Mouse (Mus musculus) MEL (cell line): ENCODE measurements around the gene Tsacc. TPM values are rescaled to one million over a fixed set of nuclear protein-coding genes. Genes with fewer than 3 reads are reported as not detected.

Experiments used
- DNase-seq: peaks from one replicate; pipeline ENCODE4 v3.0.0; 2011; ENCODE audit warnings: low read depth, low spot score
- H3K27ac ChIP-seq: 2 replicates; pipeline ENCODE4 v1.5.1; 2012; ENCODE audit warnings: low read depth, mild to moderate bottlenecking, control low read depth, low read length, moderate library complexity; ENCODE audit not compliant: control insufficient read depth
- H3K27me3 ChIP-seq, 2 experiments: fragments of 150-350 bp in 1 of 2; sonication (generic) in 1 of 2; 2 replicates each; pipeline ENCODE4 v1.6.1; 2012; ENCODE audit warnings: low read length in 2 of 2, mild to moderate bottlenecking in 2 of 2, improper control_type of control experiment in 1 of 2, moderate library complexity in 1 of 2; ENCODE audit not compliant: insufficient read depth in 2 of 2, control insufficient read depth in 1 of 2
- H3K36me3 ChIP-seq, 2 experiments: 2 replicates each; pipeline ENCODE4 v1.6.1; 2012 to 2014; ENCODE audit warnings: low read length in 2 of 2, improper control_type of control experiment in 1 of 2, inconsistent platforms in 1 of 2, mild to moderate bottlenecking in 1 of 2; ENCODE audit not compliant: insufficient read depth in 2 of 2, control insufficient read depth in 1 of 2
- H3K4me1 ChIP-seq, 2 experiments: fragments of 150-350 bp in 1 of 2; sonication (generic) in 1 of 2; 2 replicates each; pipeline ENCODE4 v1.6.1; 2012; ENCODE audit warnings: low read length in 2 of 2, improper control_type of control experiment in 1 of 2, mild to moderate bottlenecking in 1 of 2; ENCODE audit not compliant: insufficient read depth in 2 of 2, control insufficient read depth in 1 of 2
- H3K4me3 ChIP-seq, 2 experiments: fragments of 150-350 bp in 1 of 2; sonication (generic) in 1 of 2; 2 replicates each; pipeline ENCODE4 v1.5.1; 2012; ENCODE audit warnings: low read depth in 2 of 2, low read length in 2 of 2, mild to moderate bottlenecking in 2 of 2, moderate library complexity in 2 of 2, control low read depth in 1 of 2, improper control_type of control experiment in 1 of 2; ENCODE audit not compliant: control insufficient read depth in 1 of 2, insufficient read depth in 1 of 2
- H3K79me2 ChIP-seq: 2 replicates; pipeline ENCODE4 v1.6.1; 2012; ENCODE audit warnings: mild to moderate bottlenecking, low read length, moderate library complexity; ENCODE audit not compliant: control insufficient read depth, poor library complexity, insufficient read depth
- H3K9ac ChIP-seq: 2 replicates; pipeline ENCODE4 v1.6.1; 2012; ENCODE audit warnings: low read depth, mild to moderate bottlenecking, control low read depth, low read length, moderate library complexity; ENCODE audit not compliant: control insufficient read depth, poor library complexity, severe bottlenecking
- H3K9me3 ChIP-seq: fragments of 150-350 bp; sonication (generic); replicated peaks from 2 replicates; pipeline ENCODE4 v1.6.1; 2012; ENCODE audit warnings: mild to moderate bottlenecking, low read length, improper control_type of control experiment, moderate library complexity; ENCODE audit not compliant: insufficient read depth
- BHLHE40 ChIP-seq: IDR thresholded peaks from 2 replicates; pipeline ENCODE4 v1.6.1; 2012; ENCODE audit warnings: low read depth, mild to moderate bottlenecking, inconsistent platforms, low read length, improper control_type of control experiment, borderline replicate concordance
- CHD1 ChIP-seq: IDR thresholded peaks from 2 replicates; pipeline ENCODE4 v1.6.1; 2012; ENCODE audit warnings: low read depth, mild to moderate bottlenecking, inconsistent platforms, low read length, improper control_type of control experiment
- CHD2 ChIP-seq: IDR thresholded peaks from 2 replicates; pipeline ENCODE4 v1.6.1; 2011; ENCODE audit warnings: low read length, improper control_type of control experiment
- CTCF ChIP-seq, 3 experiments: IDR thresholded peaks in 2 of 3; conservative IDR thresholded peaks in 1 of 3; 2 replicates each; pipeline ENCODE4 v1.5.1; 2011 to 2012; ENCODE audit warnings: low read length in 3 of 3, low read depth in 2 of 3, mild to moderate bottlenecking in 2 of 3, improper control_type of control experiment in 1 of 3, inconsistent platforms in 1 of 3, mixed read lengths in 1 of 3, moderate library complexity in 1 of 3; ENCODE audit not compliant: control insufficient read depth in 1 of 3, insufficient read depth in 1 of 3, poor library complexity in 1 of 3, severe bottlenecking in 1 of 3
- E2F4 ChIP-seq: IDR thresholded peaks from 2 replicates; pipeline ENCODE4 v1.6.1; 2011; ENCODE audit warnings: low read depth, low read length, improper control_type of control experiment, borderline replicate concordance
- EP300 ChIP-seq, 2 experiments: IDR thresholded peaks; 2 replicates each; pipeline ENCODE4 v1.6.1; 2011; ENCODE audit warnings: improper control_type of control experiment in 2 of 2, low read length in 2 of 2, low read depth in 1 of 2, mild to moderate bottlenecking in 1 of 2
- GABPA ChIP-seq: IDR thresholded peaks from 2 replicates; pipeline ENCODE4 v1.6.1; 2012; ENCODE audit warnings: low read depth, mild to moderate bottlenecking, inconsistent platforms, low read length, improper control_type of control experiment, moderate library complexity
- GATA1 ChIP-seq: IDR thresholded peaks from 2 replicates; pipeline ENCODE4 v1.6.1; 2011; ENCODE audit warnings: low read depth, low read length, improper control_type of control experiment
- HCFC1 ChIP-seq: IDR thresholded peaks from 2 replicates; pipeline ENCODE4 v1.6.1; 2012; ENCODE audit warnings: low read depth, mild to moderate bottlenecking, inconsistent platforms, low read length, improper control_type of control experiment, moderate library complexity
- JUND ChIP-seq: IDR thresholded peaks from 2 replicates; pipeline ENCODE4 v1.6.1; 2011; ENCODE audit warnings: low read depth, mild to moderate bottlenecking, improper control_type of control experiment, low read length
- KAT2A ChIP-seq: conservative IDR thresholded peaks from 2 replicates; pipeline ENCODE4 v1.6.1; 2012; ENCODE audit warnings: low read depth, low read length, improper control_type of control experiment, inconsistent platforms
- MAX ChIP-seq: IDR thresholded peaks from 2 replicates; pipeline ENCODE4 v1.6.1; 2011; ENCODE audit warnings: low read length, improper control_type of control experiment
- MAZ ChIP-seq: IDR thresholded peaks from 2 replicates; pipeline ENCODE4 v1.6.1; 2012; ENCODE audit warnings: low read depth, mild to moderate bottlenecking, inconsistent platforms, low read length, improper control_type of control experiment
- MEF2A ChIP-seq: IDR thresholded peaks from 2 replicates; pipeline ENCODE4 v1.6.1; 2014; ENCODE audit warnings: low read depth, mild to moderate bottlenecking, inconsistent platforms, low read length, improper control_type of control experiment; ENCODE audit not compliant: poor library complexity, insufficient replicate concordance, severe bottlenecking; ENCODE audit errors: extremely low read depth
- MXI1 ChIP-seq: IDR thresholded peaks from 2 replicates; pipeline ENCODE4 v1.6.1; 2011; ENCODE audit warnings: mild to moderate bottlenecking, low read depth, low read length, improper control_type of control experiment
- MYB ChIP-seq: IDR thresholded peaks from 2 replicates; pipeline ENCODE4 v1.6.1; 2011; ENCODE audit warnings: mild to moderate bottlenecking, low read depth, low read length, improper control_type of control experiment
- MYC ChIP-seq: IDR thresholded peaks from 2 replicates; pipeline ENCODE4 v1.6.1; 2011; ENCODE audit warnings: low read depth, mild to moderate bottlenecking, low read length, improper control_type of control experiment, moderate library complexity
- NELFE ChIP-seq: IDR thresholded peaks from 2 replicates; pipeline ENCODE4 v1.6.1; 2011; ENCODE audit warnings: low read depth, low read length, improper control_type of control experiment
- NRF1 ChIP-seq: IDR thresholded peaks from 2 replicates; pipeline ENCODE4 v1.6.1; 2014; ENCODE audit warnings: low read depth, mild to moderate bottlenecking, inconsistent platforms, low read length, improper control_type of control experiment, moderate library complexity; ENCODE audit not compliant: poor library complexity, insufficient read depth, severe bottlenecking
- POLR2A ChIP-seq, 2 experiments: IDR thresholded peaks; 2 replicates each; pipeline ENCODE4 v1.6.1; 2011 to 2012; ENCODE audit warnings: low read length in 2 of 2, mild to moderate bottlenecking in 2 of 2, control low read depth in 1 of 2, improper control_type of control experiment in 1 of 2, low read depth in 1 of 2, moderate library complexity in 1 of 2; ENCODE audit not compliant: control insufficient read depth in 1 of 2, insufficient read depth in 1 of 2, poor library complexity in 1 of 2
- POLR2AphosphoS2 ChIP-seq: IDR thresholded peaks from 2 replicates; pipeline ENCODE4 v1.6.1; 2011; ENCODE audit warnings: low read length, improper control_type of control experiment
- POLR2AphosphoS5 ChIP-seq: IDR thresholded peaks from 2 replicates; pipeline ENCODE4 v1.6.1; 2012; ENCODE audit warnings: low read depth, borderline replicate concordance, mild to moderate bottlenecking, inconsistent platforms, low read length, moderate library complexity, mixed read lengths
- RAD21 ChIP-seq: IDR thresholded peaks from 2 replicates; pipeline ENCODE4 v1.6.1; 2011; ENCODE audit warnings: mild to moderate bottlenecking, low read depth, low read length, improper control_type of control experiment
- RCOR1 ChIP-seq: IDR thresholded peaks from 2 replicates; pipeline ENCODE4 v1.6.1; 2012; ENCODE audit warnings: low read depth, mild to moderate bottlenecking, inconsistent platforms, low read length, improper control_type of control experiment
- SIN3A ChIP-seq: IDR thresholded peaks from 2 replicates; pipeline ENCODE4 v1.6.1; 2012; ENCODE audit warnings: low read length, improper control_type of control experiment, inconsistent platforms
- SMC3 ChIP-seq: IDR thresholded peaks from 2 replicates; pipeline ENCODE4 v1.6.1; 2011; ENCODE audit warnings: low read depth, low read length, improper control_type of control experiment
- TAL1 ChIP-seq: IDR thresholded peaks from 2 replicates; pipeline ENCODE4 v1.6.1; 2012; ENCODE audit warnings: mild to moderate bottlenecking, inconsistent platforms, low read length, moderate library complexity, mixed read lengths
- TCF12 ChIP-seq: IDR thresholded peaks from 2 replicates; pipeline ENCODE4 v1.6.1; 2014; ENCODE audit warnings: low read depth, mild to moderate bottlenecking, inconsistent platforms, low read length, improper control_type of control experiment, moderate library complexity
- UBTF ChIP-seq: IDR thresholded peaks from 2 replicates; pipeline ENCODE4 v1.6.1; 2012; ENCODE audit warnings: low read depth, mild to moderate bottlenecking, inconsistent platforms, low read length, improper control_type of control experiment, moderate library complexity, borderline replicate concordance; ENCODE audit not compliant: insufficient read depth
- USF1 ChIP-seq: IDR thresholded peaks from 2 replicates; pipeline ENCODE4 v1.6.1; 2014; ENCODE audit warnings: low read depth, mild to moderate bottlenecking, inconsistent platforms, low read length, improper control_type of control experiment, moderate library complexity
- USF2 ChIP-seq, 2 experiments: IDR thresholded peaks; 2 replicates each; pipeline ENCODE4 v1.6.1; 2011 to 2012; ENCODE audit warnings: improper control_type of control experiment in 2 of 2, low read length in 2 of 2, borderline replicate concordance in 1 of 2, inconsistent platforms in 1 of 2, low read depth in 1 of 2, mild to moderate bottlenecking in 1 of 2; ENCODE audit not compliant: insufficient read depth in 1 of 2
- ZC3H11A ChIP-seq: IDR thresholded peaks from 2 replicates; pipeline ENCODE4 v1.6.1; 2012; ENCODE audit warnings: low read depth, mild to moderate bottlenecking, inconsistent platforms, low read length, improper control_type of control experiment
- ZKSCAN1 ChIP-seq: IDR thresholded peaks from 2 replicates; pipeline ENCODE4 v1.6.1; 2012; ENCODE audit warnings: low read depth, mild to moderate bottlenecking, inconsistent platforms, low read length, improper control_type of control experiment, moderate library complexity
- ZMIZ1 ChIP-seq: IDR thresholded peaks from 2 replicates; pipeline ENCODE4 v1.6.1; 2012; ENCODE audit warnings: low read depth, mild to moderate bottlenecking, inconsistent platforms, low read length, improper control_type of control experiment, moderate library complexity
- ZNF384 ChIP-seq: IDR thresholded peaks from 2 replicates; pipeline ENCODE4 v1.6.1; 2012; ENCODE audit warnings: low read depth, mild to moderate bottlenecking, inconsistent platforms, low read length, improper control_type of control experiment
- polyA plus RNA-seq, 2 experiments: library from polyadenylated mRNA; stranded (reverse) in 1 of 2; unstranded in 1 of 2; fragments of >175 nt in 1 of 2; fragments of >200 nt in 1 of 2; gene quantifications; 2 replicates each; pipeline versions ENCODE4 v1.2.1 to v1.2.4; 2012; ENCODE audit warnings: low replicate concordance in 2 of 2, low read depth in 1 of 2; ENCODE audit not compliant: insufficient read length in 2 of 2, insufficient read depth in 1 of 2, missing spikeins in 1 of 2
- total RNA-seq: library from RNA; depleted of rRNA; stranded (reverse); fragments of 300-350 nt; gene quantifications from 2 replicates; pipeline ENCODE4 v1.2.3, GENCODE M21; 2012; rRNA removed

Tsacc gene
- total RNA-seq, result 26.7 and 34.1 TPM in 2 replicates
- 10 to 100 TPM in 1 of 2 experiments, not detected in 1; 41.1 TPM for polyA plus RNA-seq

GRCm38 (mm10) chr3:88296561-88297318, at the start of gene Tsacc, which contains the start of gene Cct3:
Gene Tsacc, minus strand, starts transcription at chr3:88296999.
Gene Cct3, plus strand, starts transcription at chr3:88297116.
- DNase-seq, result peak; percentile 100
- H3K4me3 ChIP-seq, result peak within 1 kb of the TSS; percentile 80 to 83
- H3K36me3 ChIP-seq, result peaks cover 23 to 36% of the 10 kb centered on the region in 2 experiments
- H3K79me2 ChIP-seq, result peaks cover 42% of the 10 kb centered on the region
- H3K9ac ChIP-seq, result peak within 1 kb of the TSS; percentile 85
- no peaks in the 10 kb centered on the region for H3K9me3 ChIP-seq
- peak within 1 kb of the TSS; percentile 95 for H3K27ac ChIP-seq
- H3K4me1 ChIP-seq, result peaks cover 7 to 11% of the 10 kb centered on the region in 2 experiments
- H3K27me3 ChIP-seq, result no peaks in the 10 kb centered on the region
- TF ChIP-seq MAX, result peak; percentile 79
- TF ChIP-seq MEF2A, result no peak
- no peak for TF ChIP-seq GABPA
- TF ChIP-seq EP300 (IDR thresholded peaks at IDR 0.05; ENCODE audit: low read depth in 1 of 2, low read length in 2 of 2), result peak in 1 of 2 experiments; percentile 20; a peak in 2 of 4 replicates
- no peak for TF ChIP-seq SMC3
- TF ChIP-seq GATA1, result no peak
- TF ChIP-seq POLR2A (IDR thresholded peaks at IDR 0.05; ENCODE audit: control insufficient read depth in 1 of 2, insufficient read depth in 1 of 2, low read depth in 1 of 2, low read length in 2 of 2, poor library complexity in 1 of 2), result peak; percentile 92 to 97
- TF ChIP-seq HCFC1, result peak; percentile 88
- no peak for TF ChIP-seq ZKSCAN1
- TF ChIP-seq TAL1, result no peak
- TF ChIP-seq POLR2AphosphoS5, result peak; percentile 58; the same call in 1 of the 2 replicates
- TF ChIP-seq JUND, result no peak
- TF ChIP-seq ZC3H11A, result no peak
- peak; percentile 79 for TF ChIP-seq KAT2A
- TF ChIP-seq RAD21, result no peak
- peak; percentile 70 for TF ChIP-seq ZMIZ1
- TF ChIP-seq MYB, result no peak
- TF ChIP-seq ZNF384, result no peak
- no peak for TF ChIP-seq CTCF (IDR thresholded peaks at IDR 0.05 in 2 of 3, conservative IDR thresholded peaks at IDR 0.05 in 1 of 3; ENCODE audit: control insufficient read depth in 1 of 3, insufficient read depth in 1 of 3, low read depth in 2 of 3, low read length in 3 of 3, poor library complexity in 1 of 3, severe bottlenecking in 1 of 3)
- peak; percentile 98 for TF ChIP-seq POLR2AphosphoS2
- no peak; the same call in none of the 2 replicates for TF ChIP-seq MXI1
- TF ChIP-seq USF1, result no peak
- TF ChIP-seq UBTF, result no peak
- peak; percentile 88; the same call in 1 of the 2 replicates for TF ChIP-seq MYC
- no peak for TF ChIP-seq RCOR1
- TF ChIP-seq NELFE, result peak; percentile 96
- peak; percentile 71; the same call in 1 of the 2 replicates for TF ChIP-seq SIN3A
- peak; percentile 18; the same call in 1 of the 2 replicates for TF ChIP-seq CHD1
- peak; percentile 97 for TF ChIP-seq NRF1
- TF ChIP-seq E2F4, result peak; percentile 81; the same call in 1 of the 2 replicates
- peak; percentile 77 for TF ChIP-seq TCF12
- TF ChIP-seq USF2 (IDR thresholded peaks at IDR 0.05; ENCODE audit: borderline replicate concordance in 1 of 2, insufficient read depth in 1 of 2, low read depth in 1 of 2, low read length in 2 of 2), result no peak
- peak; percentile 91 for TF ChIP-seq CHD2
- TF ChIP-seq MAZ, result peak; percentile 82
- TF ChIP-seq BHLHE40, result no peak; the same call in 1 of the 2 replicates
